Mouse (Mus musculus) olfactory bulb, adult 2 months (tissue): ENCODE data around the gene Thada.

ENCODE experiments used
- CTCF ChIP-seq: fragments of 200-500 bp; IDR thresholded peaks from 2 replicates; pipeline ENCODE4 v1.5.1; 2012; ENCODE audit warnings: low read depth, mild to moderate bottlenecking, low read length, moderate library complexity; ENCODE audit not compliant: insufficient read depth
- POLR2A ChIP-seq: fragments of 200-500 bp; IDR thresholded peaks from 2 replicates; pipeline ENCODE4 v1.6.1; 2012; ENCODE audit warnings: mild to moderate bottlenecking, low read depth, low read length, moderate library complexity; ENCODE audit not compliant: insufficient read depth

DNA sequence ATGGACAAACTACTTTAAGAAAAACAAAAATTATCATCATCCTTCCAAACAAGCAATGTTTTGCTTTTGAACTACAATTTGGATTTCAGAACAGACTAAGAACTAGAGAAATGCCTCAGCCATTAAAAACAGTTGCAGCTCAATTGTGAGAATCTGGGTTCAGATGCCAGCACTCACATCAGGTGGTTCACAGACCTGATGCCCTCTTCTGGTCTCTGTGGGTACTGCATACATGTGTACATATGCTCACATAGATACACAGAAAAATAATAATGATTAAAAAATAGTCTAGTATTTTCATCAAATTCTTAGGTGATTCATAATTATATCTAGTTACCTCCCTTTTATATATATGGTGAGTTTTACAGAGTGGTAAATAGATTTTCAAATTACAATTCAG, 81.3 kb downstream of the Thada start:
- TF ChIP-seq CTCF = no peak
- no peak for TF ChIP-seq POLR2A
